Mouse (Mus musculus) Patski (cell line): ENCODE measurements around the gene Bglap2. TPM values are rescaled to one million over a fixed set of nuclear protein-coding genes. Genes with fewer than 3 reads are reported as not detected.

Experiments
- ATAC-seq: fragments of 100-300 bp; one replicate; pipeline ENCODE4 v1.8.0; 2021
- CTCF ChIA-PET: fragments of 350-600 bp; sonication (Branson Sonifier 250); formaldehyde crosslinking; loops from one replicate; lab custom pipeline; 2022; ENCODE audit warnings: inconsistent platforms; lab: Charles Lee
- POLR2A ChIA-PET: fragments of 350-600 bp; sonication (Branson Sonifier 250); formaldehyde crosslinking; loops from one replicate; lab custom pipeline; 2022; ENCODE audit warnings: antibody characterized with exemption, inconsistent platforms; lab: Charles Lee
- DNase-seq: peaks from one replicate; pipeline ENCODE4 v3.0.0-alpha.2; 2011; ENCODE audit warnings: low read depth, low spot score
- H3K27me3 ChIP-seq: fragments of 371-371 bp; one replicate; pipeline ENCODE4 v1.5.1; 2021
- CTCF ChIP-seq: fragments of 100-300 bp; IDR thresholded peaks from one replicate; pipeline ENCODE4 v1.5.1; 2021
- in situ Hi-C: fragments of 300-500 bp; cut with MboI; formaldehyde crosslinking; loops from 3 replicates; pipeline ENCODE4 v1.11.1; 2018; ENCODE audit warnings: low pct_unique_long_range_greater_than_20kb, mixed read lengths
- polyA plus RNA-seq: library from polyadenylated mRNA; unstranded; gene quantifications from one replicate; pipeline ENCODE4 v1.2.3, GENCODE M21; 2021

The Bglap2 gene
- polyA plus RNA-seq, 1 experiment from 2014 or later = not detected

DNA sequence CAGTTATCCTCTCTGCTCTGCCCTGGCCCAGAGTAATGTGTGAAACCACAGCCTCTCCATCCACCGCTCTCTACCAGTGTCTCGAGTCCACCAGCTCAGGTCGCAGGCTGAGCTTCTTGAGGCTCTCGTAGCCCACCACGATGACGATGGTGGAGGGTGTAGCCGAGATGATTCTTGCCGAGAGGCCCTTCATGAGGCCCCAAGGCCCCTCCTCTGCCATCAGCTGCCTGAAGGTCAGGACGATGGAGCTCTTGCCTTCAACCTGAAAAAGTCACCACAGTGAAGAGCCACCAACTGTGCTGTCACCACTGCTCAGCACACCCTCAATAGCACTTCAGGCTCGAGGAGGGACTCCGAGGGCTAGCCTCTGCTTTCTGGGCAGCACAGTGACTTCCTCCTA is 34.1 kb upstream of the Bglap2 start:
- no peak for DNase-seq
- ATAC-seq = no peak
- CTCF ChIA-PET = interaction anchor here (0.7 to 1.7 kb wide), 3 partner anchors 9 to 75 kb away, joined by 3 to 8 read pairs (median 3); no protein-coding TSS in a partner anchor
- in situ Hi-C loops = no loop called here
- POLR2A ChIA-PET = interaction anchor here (0.7 kb wide), 1 partner anchor 67 kb away, joined by 3 read pairs; no protein-coding TSS in a partner anchor
- no peaks in the 10 kb centered on the region for H3K27me3 ChIP-seq
- no peak for TF ChIP-seq CTCF

- no peaks in the 10 kb centered on the region for H3K27me3 ChIP-seq
- ATAC-seq (no peak), DNase-seq (no peak)
- no peak for TF ChIP-seq CTCF
- CTCF ChIA-PET = interaction anchor here (0.8 to 1.7 kb wide), 3 partner anchors 10 to 72 kb away, joined by 3 to 8 read pairs (median 4); no protein-coding TSS in a partner anchor
- in situ Hi-C loops = no loop called here
- POLR2A ChIA-PET = interaction anchor here (0.6 kb wide), 1 partner anchor 47 kb away, joined by 3 read pairs; no protein-coding TSS in a partner anchor
Observed at GRCm38 (mm10) chr3:88411681-88412080, 33.2 kb upstream of the Bglap2 start.

DNA sequence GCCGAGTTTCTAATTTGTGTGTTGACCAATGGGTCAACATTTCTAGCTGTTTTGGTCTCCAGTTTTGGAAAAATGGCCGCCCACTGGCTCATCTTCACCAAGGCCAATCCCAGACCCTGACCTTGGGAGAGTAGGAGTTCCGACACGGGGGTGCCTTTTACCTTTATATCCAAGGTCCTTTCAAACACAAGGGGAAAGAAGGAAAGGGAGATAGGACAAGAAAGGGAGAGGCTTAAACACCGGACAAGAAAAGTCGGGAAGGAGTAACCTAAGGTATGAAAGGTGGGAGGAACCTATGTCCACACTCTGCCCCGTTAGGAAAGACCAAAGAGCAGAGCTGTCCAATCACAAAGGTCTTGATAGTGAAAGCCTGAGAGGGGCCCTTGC is 32.1 kb upstream of the Bglap2 start:
- DNase-seq (no peak), ATAC-seq (no peak)
- TF ChIP-seq CTCF = no peak
- H3K27me3 ChIP-seq = no peaks in the 10 kb centered on the region
- in situ Hi-C loops = no loop called here
- POLR2A ChIA-PET = interaction anchor here (0.9 to 5.1 kb wide), 8 partner anchors 11 to 78 kb away, joined by 3 to 30 read pairs (median 4); partner anchors contain the start of gene Slc25a44
- CTCF ChIA-PET = interaction anchor here (0.9 to 10.5 kb wide), 7 partner anchors 9 to 111 kb away, joined by 3 to 295 read pairs (median 3); partner anchors contain the start of gene Sema4a

- H3K27me3 ChIP-seq = no peaks in the 10 kb centered on the region
- DNase-seq (peak; percentile 89), ATAC-seq (peak; percentile 77)
- no peak for TF ChIP-seq CTCF
- in situ Hi-C loops = loop anchor here (5.0 kb wide), 2 partner anchors 62 to 112 kb away; no protein-coding TSS in a partner anchor
- ChIA-PET POLR2A (interaction anchor here (0.6 to 5.1 kb wide), 14 partner anchors 12 to 135 kb away, joined by 3 to 30 read pairs (median 4); partner anchors contain the start of gene Slc25a44), CTCF (interaction anchor here (0.9 to 10.5 kb wide), 8 partner anchors 10 to 111 kb away, joined by 3 to 295 read pairs (median 3); partner anchors contain the start of gene Sema4a)
Observed at GRCm38 (mm10) chr3:88409741-88410644, 31.5 kb upstream of the Bglap2 start, which contains the start of gene Pmf1. TSS of gene Pmf1 (minus strand) at chr3:88410331.

DNA sequence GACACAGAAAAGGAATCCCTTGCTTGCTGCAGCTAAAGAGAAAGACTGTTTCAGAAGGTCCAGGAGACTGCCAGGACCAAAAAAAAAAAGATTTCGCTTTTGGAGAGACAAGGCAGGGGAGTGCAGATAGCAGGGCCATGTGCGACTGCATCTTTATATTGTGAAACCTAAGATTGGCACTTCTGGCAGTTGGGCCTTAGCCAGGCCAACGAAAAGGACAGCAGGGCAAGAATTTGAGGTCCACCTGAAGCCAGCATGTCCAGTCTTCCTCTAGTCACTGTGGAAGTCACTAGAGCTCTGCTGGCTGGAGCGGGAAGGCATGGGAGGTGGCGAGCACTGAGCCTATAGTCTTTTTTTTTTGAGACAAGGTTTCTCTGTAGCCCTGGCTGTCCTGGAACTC is 30.5 kb upstream of the Bglap2 start:
- in situ Hi-C loops = loop anchor here (5.0 kb wide), 2 partner anchors 63 to 113 kb away; no protein-coding TSS in a partner anchor
- no peak for DNase-seq
- ATAC-seq = no peak
- H3K27me3 ChIP-seq = no peaks in the 10 kb centered on the region
- TF ChIP-seq CTCF = no peak
- CTCF ChIA-PET = interaction anchor here (1.2 to 10.5 kb wide), 5 partner anchors 60 to 113 kb away, joined by 3 to 295 read pairs (median 24); no protein-coding TSS in a partner anchor
- POLR2A ChIA-PET = interaction anchor here (0.7 to 5.1 kb wide), 7 partner anchors 57 to 116 kb away, joined by 3 to 30 read pairs (median 4); no protein-coding TSS in a partner anchor

DNA sequence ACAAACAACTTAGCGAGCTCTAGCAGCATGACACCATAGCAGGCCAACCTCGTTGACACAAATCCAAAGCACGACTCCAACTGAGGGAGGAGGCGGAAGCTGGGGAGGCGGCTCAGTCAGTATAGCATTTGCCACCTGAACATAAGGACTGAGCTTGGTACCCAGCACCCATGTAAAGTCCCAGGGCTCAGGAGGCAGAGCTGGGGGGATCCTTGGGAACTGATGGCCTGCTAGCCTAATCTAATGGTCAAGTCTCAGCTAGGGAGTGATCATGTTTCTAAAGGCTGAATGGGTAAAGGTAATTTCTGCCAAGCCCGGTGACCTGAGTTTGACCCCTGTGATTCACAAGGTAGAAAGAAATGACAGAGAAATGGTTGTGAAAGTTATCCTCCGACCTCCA is 29.0 kb upstream of the Bglap2 start:
- in situ Hi-C loops = loop anchor here (5.0 kb wide), 2 partner anchors 65 to 115 kb away; no protein-coding TSS in a partner anchor
- ChIA-PET CTCF (interaction anchor here (0.6 to 10.5 kb wide), 29 partner anchors 9 to 123 kb away, joined by 3 to 295 read pairs (median 6); partner anchors contain the start of genes Lmna, Sema4a and Slc25a44), POLR2A (interaction anchor here (0.7 to 5.1 kb wide), 10 partner anchors 8 to 118 kb away, joined by 3 to 30 read pairs (median 4); partner anchors contain the start of gene Slc25a44)
- DNase-seq = no peak
- no peaks in the 10 kb centered on the region for H3K27me3 ChIP-seq
- no peak for TF ChIP-seq CTCF
- ATAC-seq = no peak

- peak; percentile 28 for ATAC-seq
- TF ChIP-seq CTCF = no peak
- in situ Hi-C loops = loop anchor here (5.0 kb wide), 2 partner anchors 65 to 115 kb away; no protein-coding TSS in a partner anchor
Observed at GRCm38 (mm10) chr3:88407090-88407489, 28.6 kb upstream of the Bglap2 start.

GRCm38 (mm10) chr3:88403522-88404230 is 25.2 kb upstream of the Bglap2 start:
- ATAC-seq (no peak), DNase-seq (no peak)
- POLR2A ChIA-PET = interaction anchor here (0.6 to 1.6 kb wide), 5 partner anchors 67 to 1800 kb away, joined by 3 to 7 read pairs (median 3); partner anchors contain the start of genes Smg5 and Tmem79
- TF ChIP-seq CTCF = no peak
- CTCF ChIA-PET = interaction anchor here (1.5 to 10.5 kb wide), 3 partner anchors 9 to 65 kb away, joined by 3 to 295 read pairs (median 21); no protein-coding TSS in a partner anchor
- in situ Hi-C loops = no loop called here
- no peaks in the 10 kb centered on the region for H3K27me3 ChIP-seq

More at GRCm38 (mm10) chr3:88407090-88407489, 28.6 kb upstream of the Bglap2 start:
- ChIA-PET CTCF (interaction anchor here (0.6 to 10.5 kb wide), 30 partner anchors 9 to 202 kb away, joined by 3 to 295 read pairs (median 6); partner anchors contain the start of genes Lmna, Sema4a and Slc25a44), POLR2A (interaction anchor here (0.8 to 5.1 kb wide), 9 partner anchors 9 to 77 kb away, joined by 3 to 30 read pairs (median 4); partner anchors contain the start of gene Slc25a44)
- no peaks in the 10 kb centered on the region for H3K27me3 ChIP-seq
- peak; percentile 76 for DNase-seq

- CTCF ChIA-PET = interaction anchor here (3.3 kb wide), 1 partner anchor 8 kb away, joined by 15 read pairs; no protein-coding TSS in a partner anchor
- no peaks in the 10 kb centered on the region for H3K27me3 ChIP-seq
- no peak for TF ChIP-seq CTCF
- ATAC-seq = no peak
- in situ Hi-C loops = no loop called here
- no peak for DNase-seq
- POLR2A ChIA-PET = interaction anchor here (0.6 kb wide), 1 partner anchor 37 kb away, joined by 3 read pairs; no protein-coding TSS in a partner anchor
Observed at GRCm38 (mm10) chr3:88398666-88399065, 20.2 kb upstream of the Bglap2 start.
